Mouse (Mus musculus): ENCODE data around the gene Ager. TPM values are rescaled to one million over a fixed set of nuclear protein-coding genes. Genes with fewer than 3 reads are reported as not detected.

The Ager gene
- total and polyA plus RNA-seq, 2 experiments from 2014 or later: 1.8 to 2.5 TPM

- Histone ChIP-seq H3K27me3 (ENCODE audit: insufficient read depth, low read length) (no peaks in the 10 kb centered on the region), H3K9me3 (ENCODE audit: low read length) (no peaks in the 10 kb centered on the region), H3K9ac (replicated peaks; ENCODE audit: low read length) (no peak overlapping the region), H3K4me1 (ENCODE audit: insufficient read depth, low read length) (peaks cover 14% of the 10 kb centered on the region), H3K27ac (no peak overlapping the region), H3K36me3 (ENCODE audit: insufficient read depth, low read length) (peaks cover 27% of the 10 kb centered on the region; the same call in 1 of the 2 replicates), H3K4me3 (ENCODE audit: low read length) (no peak overlapping the region), H3K4me2 (ENCODE audit: low read depth, low read length) (no peak overlapping the region)
- WGBS: 69% methylated on average over 9 of the region's 9 CpGs
- no peak for ATAC-seq
- no peak for TF ChIP-seq CTCF (IDR thresholded peaks at IDR 0.05; ENCODE audit: low read depth)
- DNase-seq (ENCODE audit: low spot score): no peak
Observed at GRCm38 (mm10) chr17:34599891-34600290, 2.2 kb downstream of the Ager start.

GRCm38 (mm10) chr17:34601796-34602195, 4.1 kb downstream of the Ager start:
- no peak for TF ChIP-seq CTCF (IDR thresholded peaks at IDR 0.05; ENCODE audit: low read depth)
- Histone ChIP-seq H3K36me3 (ENCODE audit: insufficient read depth, low read length) (peaks cover 9% of the 10 kb centered on the region; the same call in 1 of the 2 replicates), H3K27me3 (ENCODE audit: insufficient read depth, low read length) (no peaks in the 10 kb centered on the region), H3K27ac (no peak overlapping the region), H3K9me3 (ENCODE audit: low read length) (no peaks in the 10 kb centered on the region), H3K4me2 (ENCODE audit: low read depth, low read length) (peak overlapping the region; percentile 78; the same call in 1 of the 2 replicates), H3K4me3 (ENCODE audit: low read length) (no peak overlapping the region), H3K4me1 (ENCODE audit: insufficient read depth, low read length) (peaks cover 21% of the 10 kb centered on the region), H3K9ac (replicated peaks; ENCODE audit: low read length) (no peak overlapping the region; the same call in 1 of the 2 replicates)
- WGBS: 89% methylated on average over 12 of the region's 12 CpGs
- DNase-seq (ENCODE audit: low spot score) (no peak), ATAC-seq (no peak)

GRCm38 (mm10) chr17:34603375-34604060, 5.9 kb downstream of the Ager start, which contains the start of gene Rnf5:
Gene Rnf5 (minus strand): TSS chr17:34603690.
- Histone ChIP-seq H3K4me2 (ENCODE audit: low read depth, low read length) (peak within 1 kb of the TSS; percentile 78), H3K9me3 (ENCODE audit: low read length) (no peaks in the 10 kb centered on the region), H3K4me1 (ENCODE audit: insufficient read depth, low read length) (peaks cover 24% of the 10 kb centered on the region), H3K36me3 (ENCODE audit: insufficient read depth, low read length) (peaks cover 9% of the 10 kb centered on the region; the same call in 1 of the 2 replicates), H3K27ac (peak within 1 kb of the TSS; percentile 93), H3K4me3 (ENCODE audit: low read length) (peak within 1 kb of the TSS; percentile 77), H3K27me3 (ENCODE audit: insufficient read depth, low read length) (no peaks in the 10 kb centered on the region), H3K9ac (replicated peaks; ENCODE audit: low read length) (peak within 1 kb of the TSS; percentile 92)
- DNase-seq (ENCODE audit: low spot score) (peak; percentile 100), ATAC-seq (peak; percentile 95)
- TF ChIP-seq CTCF (IDR thresholded peaks at IDR 0.05; ENCODE audit: low read depth): no peak
- under 1% methylated on average over 30 of the region's 30 CpGs for WGBS

- H3K4me3 ChIP-seq (ENCODE audit: low read length): peak within 1 kb of the TSS; percentile 77
- TF ChIP-seq CTCF (IDR thresholded peaks at IDR 0.05; ENCODE audit: low read depth): no peak
- H3K27me3 ChIP-seq (ENCODE audit: insufficient read depth, low read length): no peaks in the 10 kb centered on the region
- H3K9me3 ChIP-seq (ENCODE audit: low read length): no peaks in the 10 kb centered on the region
- H3K36me3 ChIP-seq (ENCODE audit: insufficient read depth, low read length): peaks cover 9% of the 10 kb centered on the region; the same call in 1 of the 2 replicates
- peaks cover 24% of the 10 kb centered on the region for H3K4me1 ChIP-seq (ENCODE audit: insufficient read depth, low read length)
- peak; percentile 100 for DNase-seq (ENCODE audit: low spot score)
- under 1% methylated on average over 35 of the region's 35 CpGs for WGBS
- peak within 1 kb of the TSS; percentile 92 for H3K9ac ChIP-seq (replicated peaks; ENCODE audit: low read length)
- peak within 1 kb of the TSS; percentile 93 for H3K27ac ChIP-seq
- peak within 1 kb of the TSS; percentile 78 for H3K4me2 ChIP-seq (ENCODE audit: low read depth, low read length)
- peak; percentile 92 for ATAC-seq
Observed at GRCm38 (mm10) chr17:34604061-34604508, 6.4 kb downstream of the Ager start, which contains the start of gene Agpat1. Gene Agpat1 (plus strand): TSS chr17:34604262.

GRCm38 (mm10) chr17:34604511-34605237, 7.0 kb downstream of the Ager start:
- ATAC-seq: no peak
- Histone ChIP-seq H3K4me2 (ENCODE audit: low read depth, low read length) (peak overlapping the region; percentile 72), H3K4me1 (ENCODE audit: insufficient read depth, low read length) (peaks cover 24% of the 10 kb centered on the region), H3K9me3 (ENCODE audit: low read length) (no peaks in the 10 kb centered on the region), H3K27ac (peak overlapping the region; percentile 93), H3K9ac (replicated peaks; ENCODE audit: low read length) (peak overlapping the region; percentile 92), H3K36me3 (ENCODE audit: insufficient read depth, low read length) (peaks cover 9% of the 10 kb centered on the region; the same call in 1 of the 2 replicates), H3K4me3 (ENCODE audit: low read length) (peak overlapping the region; percentile 77), H3K27me3 (ENCODE audit: insufficient read depth, low read length) (no peaks in the 10 kb centered on the region)
- no peak for TF ChIP-seq CTCF (IDR thresholded peaks at IDR 0.05; ENCODE audit: low read depth)
- WGBS: 22% methylated on average over 24 of the region's 24 CpGs
- DNase-seq (ENCODE audit: low spot score): peak; percentile 18

GRCm38 (mm10) chr17:34605609-34606008, 7.9 kb downstream of the Ager start:
- H3K4me1 ChIP-seq (ENCODE audit: insufficient read depth, low read length): peaks cover 24% of the 10 kb centered on the region
- peak overlapping the region; percentile 72 for H3K4me2 ChIP-seq (ENCODE audit: low read depth, low read length)
- H3K36me3 ChIP-seq (ENCODE audit: insufficient read depth, low read length): peaks cover 3% of the 10 kb centered on the region; the same call in 1 of the 2 replicates
- H3K4me3 ChIP-seq (ENCODE audit: low read length): peak overlapping the region; percentile 77
- DNase-seq (ENCODE audit: low spot score) (peak; percentile 96), ATAC-seq (peak; percentile 57)
- H3K9me3 ChIP-seq (ENCODE audit: low read length): no peaks in the 10 kb centered on the region
- peak overlapping the region; percentile 93 for H3K27ac ChIP-seq
- H3K27me3 ChIP-seq (ENCODE audit: insufficient read depth, low read length): no peaks in the 10 kb centered on the region
- under 1% methylated on average over 23 of the region's 30 CpGs for WGBS
- peak overlapping the region; percentile 92 for H3K9ac ChIP-seq (replicated peaks; ENCODE audit: low read length)
- no peak for TF ChIP-seq CTCF (IDR thresholded peaks at IDR 0.05; ENCODE audit: low read depth)
